Mouse (Mus musculus): ENCODE measurements around the gene Dcpp1. TPM values are rescaled to one million over a fixed set of nuclear protein-coding genes. Genes with fewer than 3 reads are reported as not detected.

The Dcpp1 gene
- polyA plus RNA-seq, 1 experiment = not detected

GRCm38 (mm10) chr17:23850853-23851749, 29.6 kb upstream of the Dcpp1 start:
- peak; percentile 66 for DNase-seq
- 43% methylated on average over 18 of the region's 19 CpGs for WGBS

GRCm38 (mm10) chr17:23853292-23853691, 27.4 kb upstream of the Dcpp1 start:
- H3K27ac ChIP-seq (ENCODE audit: insufficient read depth, low read depth, low read length) = no peak overlapping the region
- peak; percentile 58 for DNase-seq
- 47% methylated on average over 5 of the region's 5 CpGs for WGBS

More at GRCm38 (mm10) chr17:23850853-23851749, 29.6 kb upstream of the Dcpp1 start:
- Histone ChIP-seq H3K27me3 (replicated peaks; ENCODE audit: control insufficient read depth, insufficient read depth, low read length) (no peaks in the 10 kb centered on the region), H3K4me1 (ENCODE audit: control insufficient read depth, insufficient read depth, low read length) (no peaks in the 10 kb centered on the region), H3K36me3 (ENCODE audit: control insufficient read depth, insufficient read depth, low read length) (no peaks in the 10 kb centered on the region), H3K27ac (ENCODE audit: insufficient read depth, low read depth, low read length) (no peak overlapping the region), H3K4me3 (ENCODE audit: insufficient read depth, low read depth, low read length) (no peak overlapping the region)
- TF ChIP-seq CTCF (conservative IDR thresholded peaks at IDR 0.05; ENCODE audit: insufficient read depth, insufficient read length, low read depth, low read length) (peak; percentile 68), POLR2A (IDR thresholded peaks at IDR 0.05; ENCODE audit: low read depth, low read length) (no peak)

GRCm38 (mm10) chr17:23854229-23854765, 26.4 kb upstream of the Dcpp1 start:
- H3K4me1 ChIP-seq (ENCODE audit: control insufficient read depth, insufficient read depth, low read length) = no peaks in the 10 kb centered on the region
- H3K27me3 ChIP-seq (replicated peaks; ENCODE audit: control insufficient read depth, insufficient read depth, low read length) = no peaks in the 10 kb centered on the region
- 90% methylated on average over 10 of the region's 10 CpGs for WGBS
- no peaks in the 10 kb centered on the region for H3K36me3 ChIP-seq (ENCODE audit: control insufficient read depth, insufficient read depth, low read length)
- H3K4me3 ChIP-seq (ENCODE audit: insufficient read depth, low read depth, low read length) = no peak overlapping the region
- no peak for DNase-seq
- no peak overlapping the region for H3K27ac ChIP-seq (ENCODE audit: insufficient read depth, low read depth, low read length)
- TF ChIP-seq POLR2A (IDR thresholded peaks at IDR 0.05; ENCODE audit: low read depth, low read length) (no peak), CTCF (conservative IDR thresholded peaks at IDR 0.05; ENCODE audit: insufficient read depth, insufficient read length, low read depth, low read length) (no peak)

More at GRCm38 (mm10) chr17:23853292-23853691, 27.4 kb upstream of the Dcpp1 start:
- Histone ChIP-seq H3K27me3 (replicated peaks; ENCODE audit: control insufficient read depth, insufficient read depth, low read length) (no peaks in the 10 kb centered on the region), H3K36me3 (ENCODE audit: control insufficient read depth, insufficient read depth, low read length) (no peaks in the 10 kb centered on the region), H3K4me1 (ENCODE audit: control insufficient read depth, insufficient read depth, low read length) (no peaks in the 10 kb centered on the region), H3K4me3 (ENCODE audit: insufficient read depth, low read depth, low read length) (no peak overlapping the region)
- TF ChIP-seq CTCF (conservative IDR thresholded peaks at IDR 0.05; ENCODE audit: insufficient read depth, insufficient read length, low read depth, low read length) (peak; percentile 75), POLR2A (IDR thresholded peaks at IDR 0.05; ENCODE audit: low read depth, low read length) (no peak)

- H3K27me3 ChIP-seq (replicated peaks; ENCODE audit: control insufficient read depth, insufficient read depth, low read length) = no peaks in the 10 kb centered on the region
- H3K4me3 ChIP-seq (ENCODE audit: insufficient read depth, low read depth, low read length) = no peak overlapping the region
- no peaks in the 10 kb centered on the region for H3K4me1 ChIP-seq (ENCODE audit: control insufficient read depth, insufficient read depth, low read length)
- H3K27ac ChIP-seq (ENCODE audit: insufficient read depth, low read depth, low read length) = no peak overlapping the region
- no peak for DNase-seq
- no peaks in the 10 kb centered on the region for H3K36me3 ChIP-seq (ENCODE audit: control insufficient read depth, insufficient read depth, low read length)
- 78% methylated on average over 6 of the region's 6 CpGs for WGBS
- TF ChIP-seq CTCF (conservative IDR thresholded peaks at IDR 0.05; ENCODE audit: insufficient read depth, insufficient read length, low read depth, low read length) = no peak
- no peak for TF ChIP-seq POLR2A (IDR thresholded peaks at IDR 0.05; ENCODE audit: low read depth, low read length)
Measured at GRCm38 (mm10) chr17:23857193-23857592, 23.5 kb upstream of the Dcpp1 start.

- Histone ChIP-seq H3K4me1 (ENCODE audit: control insufficient read depth, insufficient read depth, low read length) (no peaks in the 10 kb centered on the region), H3K27me3 (replicated peaks; ENCODE audit: control insufficient read depth, insufficient read depth, low read length) (no peaks in the 10 kb centered on the region), H3K27ac (ENCODE audit: insufficient read depth, low read depth, low read length) (no peak overlapping the region), H3K36me3 (ENCODE audit: control insufficient read depth, insufficient read depth, low read length) (no peaks in the 10 kb centered on the region), H3K4me3 (ENCODE audit: insufficient read depth, low read depth, low read length) (no peak overlapping the region)
- no peak for DNase-seq
- no peak for TF ChIP-seq POLR2A (IDR thresholded peaks at IDR 0.05; ENCODE audit: low read depth, low read length)
- no peak for TF ChIP-seq CTCF (conservative IDR thresholded peaks at IDR 0.05; ENCODE audit: insufficient read depth, insufficient read length, low read depth, low read length)
- 86% methylated on average over 2 of the region's 2 CpGs for WGBS
Measured at GRCm38 (mm10) chr17:23857913-23858312, 22.8 kb upstream of the Dcpp1 start.

GRCm38 (mm10) chr17:23862926-23863325, 17.8 kb upstream of the Dcpp1 start:
- TF ChIP-seq POLR2A (IDR thresholded peaks at IDR 0.05; ENCODE audit: low read depth, low read length) = no peak
- no peak for TF ChIP-seq CTCF (conservative IDR thresholded peaks at IDR 0.05; ENCODE audit: insufficient read depth, insufficient read length, low read depth, low read length)
- Histone ChIP-seq H3K27me3 (replicated peaks; ENCODE audit: control insufficient read depth, insufficient read depth, low read length) (no peaks in the 10 kb centered on the region), H3K36me3 (ENCODE audit: control insufficient read depth, insufficient read depth, low read length) (no peaks in the 10 kb centered on the region), H3K4me3 (ENCODE audit: insufficient read depth, low read depth, low read length) (no peak overlapping the region), H3K27ac (ENCODE audit: insufficient read depth, low read depth, low read length) (no peak overlapping the region), H3K4me1 (ENCODE audit: control insufficient read depth, insufficient read depth, low read length) (no peaks in the 10 kb centered on the region)
- 93% methylated on average over 4 of the region's 4 CpGs for WGBS
- DNase-seq = no peak

GRCm38 (mm10) chr17:23867756-23868155, 12.9 kb upstream of the Dcpp1 start, which contains the start of gene Prss21:
Gene Prss21 (plus strand): TSS chr17:23868056.
- no peak within 1 kb of the TSS for H3K27ac ChIP-seq (ENCODE audit: insufficient read depth, low read depth, low read length)
- H3K4me3 ChIP-seq (ENCODE audit: insufficient read depth, low read depth, low read length) = no peak within 1 kb of the TSS
- H3K27me3 ChIP-seq (replicated peaks; ENCODE audit: control insufficient read depth, insufficient read depth, low read length) = no peaks in the 10 kb centered on the region
- TF ChIP-seq CTCF (conservative IDR thresholded peaks at IDR 0.05; ENCODE audit: insufficient read depth, insufficient read length, low read depth, low read length) (no peak), POLR2A (IDR thresholded peaks at IDR 0.05; ENCODE audit: low read depth, low read length) (no peak)
- no peak for DNase-seq
- no peaks in the 10 kb centered on the region for H3K4me1 ChIP-seq (ENCODE audit: control insufficient read depth, insufficient read depth, low read length)
- WGBS = 92% methylated on average over 15 of the region's 15 CpGs
- no peaks in the 10 kb centered on the region for H3K36me3 ChIP-seq (ENCODE audit: control insufficient read depth, insufficient read depth, low read length)

Measured in kidney, adult 2 months (tissue).